Mouse (Mus musculus): ENCODE measurements around the gene Mtap.

The Mtap gene

DNA sequence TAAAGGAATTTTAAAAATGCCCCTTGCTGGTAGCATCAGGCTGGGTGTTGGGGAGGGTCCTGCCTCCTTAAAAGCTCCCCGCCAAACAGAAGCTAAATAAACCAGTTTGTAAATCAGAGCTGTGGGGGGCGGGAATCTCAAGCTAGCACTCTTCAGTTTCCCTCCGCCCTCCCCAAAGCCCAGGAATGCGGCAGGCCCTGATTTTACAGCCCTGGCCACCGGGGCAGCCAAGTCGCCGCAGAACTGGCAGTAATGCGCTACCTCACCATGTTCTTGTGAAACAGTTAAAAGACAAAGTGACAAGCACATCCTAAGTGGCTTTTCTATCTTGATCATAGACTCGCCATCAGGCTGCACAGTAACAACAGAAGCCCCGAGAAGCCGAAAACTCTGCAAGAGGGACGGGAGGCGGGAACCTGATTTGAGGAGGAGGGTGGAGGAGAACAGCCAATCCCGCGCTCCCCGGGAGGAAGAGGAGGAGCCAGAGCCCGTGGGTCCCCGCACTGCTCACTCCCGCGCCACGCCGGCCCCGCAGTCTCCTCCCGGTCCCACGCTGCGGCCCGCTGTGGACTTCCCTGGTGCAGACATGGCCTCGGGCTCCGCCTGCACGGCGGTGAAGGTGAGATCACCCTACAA, at the start of gene Mtap:
Gene Mtap (plus strand): TSS at position 217 of the 636 bp plus-strand sequence.
- peak; percentile 90 for DNase-seq

DNA sequence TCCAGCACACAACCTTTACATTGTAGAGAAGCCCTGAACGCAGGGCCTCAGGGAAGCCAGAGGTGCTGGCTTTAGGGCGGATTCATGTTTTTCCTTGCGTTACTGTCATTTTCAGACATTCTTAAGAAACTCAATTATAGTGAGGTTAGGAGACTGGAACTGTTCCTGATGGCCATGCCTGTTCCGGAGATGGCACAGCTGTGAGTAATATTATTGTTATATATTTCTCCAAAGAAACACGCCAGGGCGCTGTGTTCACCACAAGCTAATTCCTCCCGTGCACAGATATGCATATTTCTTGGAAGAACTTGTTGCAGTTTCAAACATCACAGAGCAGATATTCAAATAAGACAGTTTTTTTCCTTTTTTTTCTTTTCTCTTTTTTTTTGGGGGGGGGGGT, 47.8 kb upstream of the Mtap start:
- no peak for DNase-seq

DNA sequence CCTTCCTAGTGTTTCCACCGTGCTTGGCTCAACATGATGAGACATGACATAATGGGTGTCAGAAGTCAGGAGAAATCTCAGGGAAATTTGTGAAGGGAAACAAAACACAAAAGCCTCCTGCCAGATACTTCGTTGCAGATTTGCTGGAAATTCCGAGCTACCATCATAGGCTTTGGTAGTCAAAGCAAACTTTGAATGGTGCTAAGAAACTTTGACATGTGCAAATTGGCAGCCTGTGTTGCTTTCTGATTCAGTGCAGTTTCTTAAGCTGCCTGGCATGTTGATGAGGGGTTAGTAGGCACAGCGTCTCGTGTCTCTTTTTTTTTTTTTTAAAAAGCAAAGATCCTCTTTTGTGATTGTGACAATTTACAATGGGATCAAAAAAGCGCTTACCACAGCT, 46.7 kb upstream of the Mtap start:
- DNase-seq, result peak; percentile 21

DNA sequence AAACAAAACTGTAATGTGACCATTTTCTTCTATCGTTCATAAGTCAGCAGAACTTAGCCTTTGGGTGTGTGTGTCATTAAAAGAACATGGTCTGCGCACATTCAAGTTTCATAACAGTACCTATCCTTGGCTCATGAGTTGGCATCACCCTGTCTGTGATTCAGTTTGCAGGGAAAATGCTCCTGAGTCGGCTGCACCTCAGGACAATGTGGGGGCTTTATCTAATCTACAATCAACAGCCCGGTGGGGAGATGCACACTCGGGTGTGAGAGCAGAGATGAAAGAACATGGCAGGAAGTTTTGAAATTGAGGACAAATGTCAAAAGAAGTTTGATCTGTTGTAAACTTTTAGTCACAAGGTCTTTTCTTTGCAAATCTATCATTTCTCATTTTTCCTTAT, 44.8 kb upstream of the Mtap start:
- DNase-seq, result no peak

DNA sequence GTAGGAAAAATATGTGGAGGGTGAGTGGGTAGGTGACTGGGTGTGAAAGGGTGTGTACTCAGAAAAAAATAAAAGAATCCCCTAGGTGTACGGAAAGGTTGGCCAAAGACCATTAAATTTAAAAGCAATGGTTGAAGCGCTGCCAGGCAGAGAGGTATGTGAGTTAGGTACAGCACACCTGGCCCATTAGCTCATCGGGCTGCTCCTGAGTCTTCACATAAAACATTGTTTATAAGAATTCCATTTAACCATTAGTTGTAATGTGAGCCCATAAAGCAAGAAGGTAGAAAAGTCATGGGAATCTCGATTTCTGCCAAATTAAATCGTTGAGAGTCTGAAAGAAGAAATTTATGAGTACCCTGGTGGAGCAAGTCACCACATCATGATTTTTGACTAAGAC, 42.1 kb upstream of the Mtap start:
- DNase-seq, result no peak

DNA sequence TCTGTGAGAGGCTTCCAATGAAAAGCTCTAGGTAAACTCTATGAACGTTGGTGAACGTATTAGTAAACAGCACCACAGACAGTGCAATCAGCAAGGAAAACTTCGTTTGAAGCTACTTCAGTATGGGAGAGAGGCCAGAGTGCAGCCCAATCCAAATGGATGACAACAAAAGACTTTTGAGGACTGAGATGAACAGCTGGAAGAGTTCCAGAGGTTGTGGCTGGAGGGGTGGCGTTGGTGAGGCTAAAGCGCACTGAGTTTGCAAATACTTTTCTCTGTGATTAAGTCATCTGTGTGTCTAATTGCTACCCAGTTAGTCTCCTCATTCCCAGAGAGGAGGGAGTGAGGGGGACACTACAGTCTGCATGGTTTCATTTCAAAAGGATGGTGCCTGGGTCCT, 38.7 kb upstream of the Mtap start:
- DNase-seq, result no peak

DNA sequence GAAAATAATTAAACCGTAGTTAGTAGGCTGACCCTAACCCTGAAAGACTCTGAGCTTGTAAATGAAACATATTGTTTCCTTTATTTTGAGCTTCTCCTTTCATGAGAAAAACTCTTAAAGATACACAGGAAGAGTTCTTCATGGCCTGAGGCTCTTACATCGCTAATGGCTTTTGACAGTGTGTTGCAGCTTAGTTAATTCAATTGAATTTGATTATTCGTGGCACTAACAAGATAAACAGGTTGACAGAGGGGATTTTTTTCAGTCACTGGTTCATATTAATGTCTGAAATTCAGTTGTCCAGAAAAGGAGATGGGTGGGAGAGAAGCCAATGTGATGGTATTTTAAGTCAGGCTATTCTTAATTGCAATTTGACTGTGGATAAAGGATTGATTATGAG, 35.6 kb upstream of the Mtap start:
- peak; percentile 60 for DNase-seq

DNA sequence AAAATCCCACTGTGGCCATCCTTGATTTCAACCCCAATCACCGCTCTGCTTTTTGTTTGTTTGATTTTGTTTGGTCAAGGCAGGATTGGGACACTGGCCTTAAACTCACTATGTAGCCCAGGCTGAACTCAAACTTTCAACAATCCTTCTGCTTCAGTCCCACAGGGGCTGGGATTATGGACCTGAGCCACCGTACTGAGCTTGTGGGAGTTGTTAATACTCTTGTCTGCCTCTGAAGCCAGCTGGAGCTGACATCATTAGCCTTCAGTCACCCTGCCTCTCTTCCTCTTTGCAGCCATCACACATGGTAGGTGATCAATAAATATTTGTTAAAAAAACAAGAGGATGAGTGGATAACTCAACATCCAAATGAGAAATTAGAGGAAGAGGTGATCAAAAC, 34.6 kb upstream of the Mtap start:
- DNase-seq, result no peak

DNA sequence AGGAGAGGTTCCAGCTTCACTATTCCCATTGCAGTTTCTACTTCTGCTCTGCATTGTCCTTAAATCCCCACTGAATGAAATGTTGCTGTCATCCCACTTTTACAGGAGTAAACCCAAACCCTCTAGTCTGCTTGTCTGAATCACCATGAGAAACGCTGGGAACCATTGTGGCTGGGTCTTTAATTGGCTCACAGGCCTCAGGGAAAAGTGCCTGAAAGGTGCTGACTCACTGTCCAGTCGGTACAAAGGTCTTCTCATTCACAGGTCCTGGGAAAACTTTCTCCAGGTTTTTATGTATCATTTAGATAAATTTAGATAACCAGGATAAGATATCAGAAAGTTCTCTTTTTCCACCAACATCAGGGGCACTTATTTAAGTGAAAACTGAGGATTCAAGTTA, 31.4 kb upstream of the Mtap start:
- DNase-seq, result no peak

DNA sequence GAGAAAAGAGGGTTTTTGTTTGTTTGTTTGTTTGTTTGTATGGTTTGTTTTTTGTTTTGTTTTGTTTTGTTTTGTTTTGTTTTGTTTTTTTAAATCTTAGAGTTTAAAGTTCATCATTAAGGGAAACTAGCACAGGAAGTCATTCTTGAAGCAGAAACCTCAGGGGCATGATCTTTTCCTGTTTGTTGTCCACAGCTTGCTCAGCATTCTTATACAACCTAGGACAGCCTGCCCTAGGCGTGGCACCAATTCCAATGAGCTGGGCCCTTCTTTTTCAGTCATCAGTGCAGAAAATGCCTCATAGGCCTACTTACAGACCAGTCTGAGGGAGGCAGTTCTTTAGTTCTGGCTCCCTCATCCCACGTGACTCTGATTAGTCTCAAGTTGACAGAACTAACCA, 30.4 kb upstream of the Mtap start:
- no peak for DNase-seq

DNA sequence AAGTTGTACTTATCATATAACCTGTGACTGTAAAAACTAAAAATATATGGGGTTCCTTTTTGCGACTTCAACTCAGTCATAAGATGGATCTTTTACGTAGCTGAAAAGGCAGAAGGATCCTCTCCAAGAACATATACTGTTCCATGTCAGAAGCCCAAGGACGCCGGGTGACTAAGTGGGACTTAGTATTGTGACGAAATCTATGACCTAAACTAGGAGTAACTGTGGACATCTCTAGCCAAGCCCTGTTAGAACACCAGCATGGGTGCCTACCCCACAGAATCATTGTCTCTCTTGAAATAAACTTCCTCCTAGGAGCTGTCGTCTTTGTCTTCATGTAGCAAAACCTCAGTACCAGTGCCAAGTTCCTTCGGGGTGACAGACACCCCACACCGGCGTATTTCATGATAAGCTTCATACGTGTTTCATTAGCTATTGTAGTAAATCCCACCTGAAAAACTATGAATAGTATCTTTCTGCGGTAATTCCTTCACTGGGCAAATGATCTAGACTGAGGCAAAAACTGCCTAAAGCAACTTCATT, 24.7 kb upstream of the Mtap start:
- no peak for DNase-seq

DNA sequence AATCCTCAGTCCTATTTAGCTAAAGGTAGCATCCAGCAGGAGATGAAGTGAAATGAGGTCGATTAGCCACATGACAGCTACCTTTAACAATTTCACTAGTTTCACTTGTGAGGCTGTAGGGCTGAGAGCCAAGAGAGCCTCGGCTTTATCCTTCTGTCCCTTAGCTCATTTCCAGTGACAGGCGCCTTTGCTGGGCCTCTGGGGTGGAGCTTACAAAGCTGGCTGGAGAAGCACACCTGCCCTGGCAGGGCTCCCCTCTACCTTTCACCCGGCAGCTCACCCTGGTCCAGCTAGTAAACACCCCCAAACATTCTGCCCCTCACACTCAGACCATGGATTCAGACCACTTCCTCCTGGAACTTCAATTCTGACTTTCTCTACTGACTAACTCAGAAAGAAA, 24.1 kb upstream of the Mtap start:
- no peak for DNase-seq

DNA sequence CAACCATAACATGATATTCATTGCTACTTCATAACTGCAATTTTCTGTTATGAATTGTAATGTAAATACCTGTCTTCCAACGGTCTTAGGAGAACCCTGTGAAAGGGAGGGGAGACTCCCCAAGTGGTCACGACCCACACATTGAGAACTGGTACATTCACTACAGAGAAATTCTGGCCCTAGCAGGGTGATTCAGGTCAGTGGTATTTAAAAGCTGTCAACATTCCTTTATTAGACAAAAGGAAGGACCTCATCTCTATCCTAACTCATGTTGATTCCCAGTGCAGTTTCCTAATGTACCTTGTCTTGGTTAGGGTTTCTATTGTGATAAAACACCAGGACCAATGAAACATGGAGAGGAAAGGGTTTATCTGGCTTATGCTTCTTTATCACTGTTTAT, 20.9 kb upstream of the Mtap start:
- DNase-seq, result no peak

DNA sequence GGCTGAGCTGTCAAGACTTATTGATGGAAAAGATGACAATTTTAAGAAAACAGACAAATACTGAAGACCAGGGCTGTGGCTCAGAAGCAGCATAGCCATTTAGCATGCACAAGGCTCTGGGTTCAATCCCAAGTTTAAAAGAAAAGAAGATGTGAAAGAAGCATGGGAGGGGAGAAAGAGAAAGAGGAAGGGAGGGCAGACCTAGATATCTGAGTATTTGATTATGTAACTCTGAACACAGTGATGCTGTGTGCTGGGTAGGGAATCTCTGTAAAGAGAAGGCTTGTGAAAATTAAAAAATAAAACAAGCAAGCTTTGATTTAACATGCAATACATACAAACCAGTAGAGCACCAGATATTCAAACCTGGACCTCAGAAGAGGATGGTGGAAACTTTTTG, 17.0 kb upstream of the Mtap start:
- DNase-seq, result no peak

DNA sequence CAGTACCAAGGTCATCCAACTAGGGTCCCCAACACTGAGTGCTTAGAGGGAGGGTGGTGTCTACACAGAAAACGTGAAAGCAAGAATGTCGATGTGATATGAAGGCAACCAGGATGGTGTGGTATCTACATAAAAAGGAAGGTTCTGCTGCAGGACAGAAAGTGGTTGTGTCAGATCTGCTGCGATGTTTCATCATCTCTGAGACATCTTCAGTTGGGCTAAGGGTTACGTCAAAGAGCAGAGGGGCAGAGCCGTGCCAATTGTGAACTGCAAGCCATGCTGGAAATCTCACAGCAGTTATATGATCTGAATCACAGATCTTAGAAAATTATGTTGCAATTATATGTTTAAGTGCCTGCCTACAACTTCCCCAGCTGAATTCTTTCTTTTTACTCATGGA, 16.6 kb upstream of the Mtap start:
- no peak for DNase-seq

DNA sequence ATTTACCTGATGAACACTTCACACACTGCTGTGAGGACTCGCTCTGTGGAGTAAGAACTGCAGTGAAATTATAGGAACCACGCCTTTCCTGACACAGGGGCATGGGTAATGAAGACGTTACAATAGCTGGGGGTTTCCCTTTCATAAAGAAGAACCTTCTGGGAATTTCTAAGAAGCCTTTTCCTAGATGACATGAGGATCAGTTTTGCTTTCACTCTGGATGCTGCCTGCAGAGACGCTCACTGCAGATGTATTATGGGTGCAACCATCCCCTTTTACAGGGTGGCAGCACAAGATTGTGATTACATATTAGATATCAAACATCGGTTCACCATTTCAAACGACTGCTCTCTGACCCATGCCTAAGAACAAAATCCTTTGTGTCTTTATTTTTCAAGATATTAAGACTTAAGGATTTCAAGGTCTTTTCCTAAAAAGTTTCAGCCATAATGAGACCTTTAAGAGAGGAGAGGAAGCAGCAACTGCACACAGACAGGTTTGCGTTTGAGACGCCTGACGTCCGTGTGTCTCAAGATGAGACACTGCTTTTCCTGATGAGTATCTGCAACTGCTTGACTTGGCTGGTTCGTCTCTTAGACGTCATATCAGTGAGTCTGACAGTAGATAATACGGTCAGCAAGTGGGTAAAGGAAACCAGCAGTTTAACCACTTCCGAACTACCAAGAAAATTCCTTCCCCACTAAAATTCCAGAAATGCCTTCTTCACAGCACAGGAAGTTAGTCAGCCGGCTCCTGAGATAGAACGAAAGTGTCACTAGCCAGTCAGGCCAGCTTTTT, 13.3 kb upstream of the Mtap start:
- no peak for DNase-seq

DNA sequence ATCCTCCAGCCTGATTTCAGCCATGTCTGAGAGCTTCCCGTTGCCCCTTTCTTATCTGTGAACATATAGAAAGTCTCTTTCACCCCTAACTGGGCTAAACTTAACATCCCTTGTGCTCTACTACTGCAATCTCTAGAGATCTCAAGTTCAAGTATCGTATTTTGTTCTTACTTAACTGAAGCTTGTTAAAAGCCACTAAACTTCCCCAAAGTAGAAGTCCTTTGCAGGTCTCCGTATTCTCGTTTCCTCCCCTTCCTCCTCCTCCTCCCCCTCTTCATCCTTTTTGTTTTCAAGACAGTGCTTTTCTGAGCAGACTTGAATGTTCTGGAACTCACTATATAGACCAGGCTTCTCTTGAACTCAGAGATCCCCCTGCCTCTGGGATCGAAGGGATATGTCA, 9.2 kb upstream of the Mtap start:
- no peak for DNase-seq

DNA sequence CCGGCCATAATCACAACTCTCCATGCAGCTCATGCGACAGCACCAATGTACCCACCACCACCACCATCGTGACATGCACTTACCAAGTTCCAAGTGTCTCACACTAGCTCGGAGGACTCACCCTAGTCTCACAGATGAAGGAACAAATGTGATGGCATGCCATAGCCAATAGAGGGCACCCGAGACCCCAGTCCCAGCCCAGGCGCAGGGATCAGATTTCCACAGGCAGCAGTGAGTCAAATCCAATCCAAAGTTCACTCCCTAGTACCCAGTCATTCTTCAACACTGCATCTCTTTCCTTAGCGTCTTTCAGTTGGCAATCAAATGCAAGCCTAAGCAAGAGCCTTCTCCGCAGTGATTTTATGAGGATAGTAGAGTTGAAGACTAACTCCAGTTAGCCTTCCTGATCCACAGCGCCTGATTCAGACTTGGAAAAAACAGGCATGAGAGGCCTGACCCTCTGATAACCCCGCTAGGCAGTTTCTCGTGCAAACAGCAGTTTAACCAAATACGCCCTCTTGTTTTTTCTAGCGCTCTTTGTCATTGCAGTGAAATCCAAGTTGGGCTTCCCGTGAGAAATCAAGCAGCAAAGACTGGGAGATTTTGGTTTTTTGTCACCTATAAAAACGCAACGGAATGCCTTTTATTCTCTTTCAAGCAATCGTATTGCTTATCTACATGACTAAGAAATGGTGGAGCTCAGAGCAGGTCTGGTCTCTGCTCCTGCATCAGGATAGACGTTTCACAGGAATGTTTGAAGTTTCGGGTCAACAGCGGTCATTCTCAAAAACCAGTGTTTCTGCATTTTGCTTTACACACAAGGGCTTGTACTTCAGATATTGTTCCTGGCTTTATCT, 8.6 kb upstream of the Mtap start:
- peak; percentile 74 for DNase-seq

DNA sequence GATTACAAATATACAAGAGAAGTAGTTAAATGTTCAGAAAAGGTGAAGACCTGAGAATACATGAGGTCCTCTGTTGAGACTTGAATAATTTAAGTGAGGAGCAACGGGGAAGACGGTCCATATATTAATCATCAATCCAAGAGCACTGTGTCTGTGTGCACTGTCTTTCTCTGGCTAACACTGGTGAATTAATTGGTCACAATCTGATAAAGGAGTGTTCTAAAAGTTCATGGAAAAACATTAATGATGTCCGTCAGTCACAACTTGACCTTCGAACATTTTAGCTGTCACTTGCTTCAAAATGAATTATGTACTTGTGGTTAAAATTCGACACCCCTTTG, 8.0 kb upstream of the Mtap start:
- no peak for DNase-seq

DNA sequence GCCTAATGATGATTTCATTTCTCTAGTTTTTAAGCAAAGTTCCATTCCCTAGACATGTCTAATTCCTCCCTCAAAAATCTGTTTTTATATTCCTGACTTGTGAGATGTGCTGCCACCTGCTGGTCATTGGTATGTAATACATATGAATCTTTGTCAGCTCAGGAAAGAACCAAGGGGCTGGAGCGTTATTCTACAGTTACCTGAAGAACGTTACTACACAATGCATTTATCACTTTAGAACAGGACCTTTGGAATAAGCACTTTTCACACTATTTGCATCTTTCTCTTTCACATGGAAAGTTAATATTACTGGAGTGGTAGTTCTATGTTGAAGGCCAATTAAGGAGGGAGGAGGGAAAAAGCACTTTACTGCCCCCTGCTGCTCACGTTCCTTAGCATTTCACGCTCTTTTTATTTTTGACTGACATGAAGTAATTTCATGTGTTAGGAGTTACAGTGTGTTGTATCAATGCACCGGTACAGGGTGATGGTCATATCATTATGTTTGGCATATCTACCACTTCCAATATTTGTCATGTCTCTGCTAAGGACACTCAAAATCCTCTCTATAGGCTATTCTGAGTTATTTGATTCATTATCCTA, 7.5 kb upstream of the Mtap start:
- peak; percentile 83 for DNase-seq

DNA sequence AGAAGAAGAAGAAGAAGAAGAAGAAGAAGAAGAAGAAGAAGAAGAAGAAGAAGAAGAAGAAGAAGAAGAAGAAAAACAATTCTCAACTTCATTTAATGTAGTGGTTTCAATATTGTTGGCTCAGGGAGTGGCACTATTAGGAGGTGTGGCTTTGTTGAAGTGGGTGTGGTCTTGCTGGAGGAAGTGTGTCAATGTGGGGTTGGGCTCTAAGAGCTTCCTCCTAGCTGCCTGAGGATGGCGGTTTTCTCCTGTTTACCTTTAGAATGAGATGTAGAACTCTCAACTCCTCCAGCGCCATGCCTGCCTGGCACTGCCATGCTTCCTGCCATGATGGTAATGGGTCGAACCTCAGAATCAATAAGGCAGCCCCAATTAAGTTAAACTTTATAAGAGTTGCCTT, 5.1 kb upstream of the Mtap start:
- no peak for DNase-seq

DNA sequence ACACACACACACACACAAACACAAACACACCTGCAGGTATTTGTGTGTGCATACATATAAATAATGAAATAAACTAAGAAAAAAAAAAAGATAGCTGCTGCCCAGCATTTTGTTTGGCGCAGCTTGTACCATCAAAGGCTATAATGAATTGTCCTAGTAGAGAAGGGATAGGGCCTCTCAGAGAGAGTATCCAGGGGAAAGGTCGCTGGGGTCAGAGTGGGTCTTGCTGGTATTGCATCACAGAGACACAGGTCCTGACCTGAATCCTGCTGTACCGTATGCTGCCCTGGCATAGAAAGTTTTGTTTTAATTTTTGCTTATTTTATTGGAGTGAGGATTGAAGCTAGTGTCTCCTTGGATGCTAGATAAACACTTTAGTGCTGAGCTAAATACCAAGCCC, 566 bp upstream of the Mtap start:
- no peak for DNase-seq
